13 mouse cellular contexts compared by ENCODE assay signal in genomic region chr9:34643917-34644316, GRCm38 (mm10).
"Had no signal": no experiment of that assay in that cellular context is flagged by ENCODE, and none has a peak within 500 bp of the region (broad histone marks: within the 10 kb centered on the region; RNA-seq: fewer than 3 reads in every experiment).

No protein-coding gene starts in this region.

- H3K36me3 ChIP-seq: limb, embryonic 15.5 days; liver, embryonic 13.5 days; neural tube, embryonic 15.5 days had no signal

- ATAC-seq: liver, postnatal 0 days had no signal

- H3K9me3 ChIP-seq: limb, embryonic 15.5 days; liver, embryonic 13.5 days; neural tube, embryonic 15.5 days had no signal

- H3K4me3 ChIP-seq: limb, embryonic 15.5 days; liver, embryonic 13.5 days; megakaryocyte, embryonic 14.5 days; myocyte; neural tube, embryonic 15.5 days had no signal

- H3K4me1 ChIP-seq: liver, embryonic 13.5 days; megakaryocyte, embryonic 14.5 days had no signal

- DNase-seq: kidney, adult 18-20 months; kidney, postnatal 10 days; liver, embryonic 13.5 days; liver, postnatal 0 days; lung, postnatal 10 days; right cerebral cortex, adult 18-20 months; right cerebral cortex, postnatal 25 days; thymus, postnatal 4 days had no signal

- H3K27ac ChIP-seq: limb, embryonic 15.5 days; liver, embryonic 13.5 days; macrophage; neural tube, embryonic 15.5 days had no signal

- H3K4me2 ChIP-seq: limb, embryonic 15.5 days; liver, embryonic 13.5 days; neural tube, embryonic 15.5 days had no signal

- H3K27me3 ChIP-seq: limb, embryonic 15.5 days; liver, embryonic 13.5 days; megakaryocyte, embryonic 14.5 days; neural tube, embryonic 15.5 days had no signal

- H3K9ac ChIP-seq: limb, embryonic 15.5 days; liver, embryonic 13.5 days; liver, postnatal 0 days; neural tube, embryonic 15.5 days had no signal
